Comparison of ENCODE assay signal across 27 mouse cellular contexts in genomic region chr2:152588450-152588849, GRCm38 (mm10). TPM values are rescaled to one million over a fixed set of nuclear protein-coding genes. Genes with fewer than 3 reads are reported as not detected.
"Had no signal": no experiment of that assay in that cellular context is flagged by ENCODE, and none has a peak within 500 bp of the region (broad histone marks: within the 10 kb centered on the region; RNA-seq: fewer than 3 reads in every experiment).

No protein-coding gene starts in this region.

- H3K36me3 ChIP-seq: liver, embryonic 13.5 days; liver, embryonic 15.5 days; lung, embryonic 15.5 days; midbrain, embryonic 12.5 days; neural tube, embryonic 12.5 days had no signal

- DNase-seq: liver, embryonic 13.5 days; liver, postnatal 0 days; lung, adult 2 months; lung, postnatal 14 days; lung, postnatal 36 days; midbrain, embryonic 14.5 days; right cerebral cortex, postnatal 14 days; thymus, adult 18-20 months; thymus, postnatal 14 days; thymus, postnatal 36 days had no signal

- H3K4me2 ChIP-seq: liver, embryonic 13.5 days; liver, embryonic 15.5 days; lung, embryonic 15.5 days; midbrain, embryonic 12.5 days; neural tube, embryonic 12.5 days had no signal

- H3K27me3 ChIP-seq: liver, embryonic 13.5 days; liver, embryonic 15.5 days; lung, embryonic 15.5 days; midbrain, embryonic 12.5 days; neural tube, embryonic 12.5 days had no signal

- H3K9ac ChIP-seq: liver, embryonic 13.5 days; liver, embryonic 15.5 days; liver, postnatal 0 days; lung, embryonic 15.5 days; midbrain, embryonic 12.5 days; neural tube, embryonic 12.5 days had no signal

- ATAC-seq: liver, postnatal 0 days; lung, postnatal 0 days; midbrain, embryonic 16.5 days had no signal

- H3K9me3 ChIP-seq: liver, embryonic 13.5 days; liver, embryonic 15.5 days; lung, embryonic 15.5 days; megakaryocyte, embryonic 14.5 days; midbrain, embryonic 12.5 days; neural tube, embryonic 12.5 days had no signal

- H3K4me3 ChIP-seq: liver, embryonic 13.5 days; liver, embryonic 15.5 days; lung, embryonic 15.5 days; midbrain, embryonic 12.5 days; neural tube, embryonic 12.5 days had no signal

- H3K27ac ChIP-seq: liver, embryonic 13.5 days; liver, embryonic 15.5 days; lung, embryonic 15.5 days; macrophage; midbrain, embryonic 12.5 days; neural tube, embryonic 12.5 days had no signal

- H3K4me1 ChIP-seq: liver, embryonic 13.5 days; liver, embryonic 15.5 days; lung, embryonic 15.5 days; neural tube, embryonic 12.5 days had no signal

RNA-seq across cellular contexts. Expression of gene Defb19, which starts 8.3 kb away (rescaled TPM):
- total RNA-seq: megakaryocyte progenitor cell, adult 5-6 weeks; monocyte, adult 5-6 weeks; neutrophil, adult 5-6 weeks had no signal
- polyA plus RNA-seq: liver, embryonic 13.5 days; liver, postnatal 0 days; lung, adult 2 months; lung, embryonic 15.5 days; macrophage; midbrain, embryonic 12.5 days; midbrain, embryonic 14.5 days; midbrain, embryonic 16.5 days; neural tube, embryonic 12.5 days; neural tube, embryonic 14.5 days; small intestine, adult 2 months; spleen, adult 2 months; stomach, embryonic 14.5 days; stomach, embryonic 16.5 days had no signal

RNA-seq across cellular contexts. Expression of gene Defb45, which starts 10.7 kb away (rescaled TPM):
- total RNA-seq: megakaryocyte progenitor cell, adult 5-6 weeks; monocyte, adult 5-6 weeks; neutrophil, adult 5-6 weeks had no signal
- polyA plus RNA-seq: liver, embryonic 13.5 days; liver, embryonic 15.5 days; liver, postnatal 0 days; lung, adult 2 months; lung, embryonic 15.5 days; lung, postnatal 0 days; macrophage; midbrain, embryonic 12.5 days; midbrain, embryonic 14.5 days; midbrain, embryonic 16.5 days; neural tube, embryonic 12.5 days; neural tube, embryonic 14.5 days; small intestine, adult 2 months; spleen, adult 2 months; stomach, embryonic 14.5 days; stomach, embryonic 16.5 days; thymus, postnatal 0 days had no signal

RNA-seq across cellular contexts. Expression of gene Defb36, which starts 15.7 kb away (rescaled TPM):
- total RNA-seq: megakaryocyte progenitor cell, adult 5-6 weeks; monocyte, adult 5-6 weeks; neutrophil, adult 5-6 weeks had no signal
- polyA plus RNA-seq: liver, embryonic 13.5 days; liver, embryonic 15.5 days; liver, postnatal 0 days; lung, adult 2 months; lung, embryonic 15.5 days; lung, postnatal 0 days; macrophage; midbrain, embryonic 12.5 days; midbrain, embryonic 14.5 days; midbrain, embryonic 16.5 days; neural tube, embryonic 12.5 days; neural tube, embryonic 14.5 days; small intestine, adult 2 months; spleen, adult 2 months; stomach, embryonic 14.5 days; stomach, embryonic 16.5 days; thymus, postnatal 0 days had no signal

RNA-seq across cellular contexts. Expression of gene Defb21, which starts 15.9 kb away (rescaled TPM):
- total RNA-seq: megakaryocyte progenitor cell, adult 5-6 weeks; monocyte, adult 5-6 weeks; neutrophil, adult 5-6 weeks had no signal
- polyA plus RNA-seq: liver, embryonic 13.5 days; liver, embryonic 15.5 days; liver, postnatal 0 days; lung, adult 2 months; lung, embryonic 15.5 days; lung, postnatal 0 days; macrophage; midbrain, embryonic 12.5 days; midbrain, embryonic 14.5 days; midbrain, embryonic 16.5 days; neural tube, embryonic 12.5 days; neural tube, embryonic 14.5 days; small intestine, adult 2 months; spleen, adult 2 months; stomach, embryonic 14.5 days; stomach, embryonic 16.5 days; thymus, postnatal 0 days had no signal

RNA-seq across cellular contexts. Expression of gene Gm17416, which starts 19.3 kb away (rescaled TPM):
- total RNA-seq: megakaryocyte progenitor cell, adult 5-6 weeks; monocyte, adult 5-6 weeks; neutrophil, adult 5-6 weeks had no signal
- polyA plus RNA-seq: liver, embryonic 13.5 days; liver, embryonic 15.5 days; liver, postnatal 0 days; lung, adult 2 months; lung, embryonic 15.5 days; lung, postnatal 0 days; macrophage; midbrain, embryonic 12.5 days; midbrain, embryonic 14.5 days; midbrain, embryonic 16.5 days; neural tube, embryonic 12.5 days; neural tube, embryonic 14.5 days; small intestine, adult 2 months; spleen, adult 2 months; stomach, embryonic 14.5 days; stomach, embryonic 16.5 days; thymus, postnatal 0 days had no signal
